Mouse (Mus musculus) left cerebral cortex, postnatal 4 days (tissue): ENCODE data around the gene Ttn. TPM values are rescaled to one million over a fixed set of nuclear protein-coding genes. Genes with fewer than 3 reads are reported as not detected.
A peak's percentile ranks its signal among the peaks of the same experiment; 100 is the strongest.

Experiments
- DNase-seq: peaks from one replicate; pipeline ENCODE4 v3.0.0-alpha.2; 2022
- intact Hi-C: fragments of 180-260 bp; cut with DNase I; formaldehyde crosslinking; loops from one replicate; pipeline ENCODE4 v1.15.1; 2025
- total RNA-seq, 2 experiments: library from RNA; stranded (reverse); gene quantifications; 2 replicates each; pipeline ENCODE4 v1.2.3; 2021

The Ttn gene
- total RNA-seq, 2 experiments from 2014 or later: 1.5 to 1.6 TPM

DNA sequence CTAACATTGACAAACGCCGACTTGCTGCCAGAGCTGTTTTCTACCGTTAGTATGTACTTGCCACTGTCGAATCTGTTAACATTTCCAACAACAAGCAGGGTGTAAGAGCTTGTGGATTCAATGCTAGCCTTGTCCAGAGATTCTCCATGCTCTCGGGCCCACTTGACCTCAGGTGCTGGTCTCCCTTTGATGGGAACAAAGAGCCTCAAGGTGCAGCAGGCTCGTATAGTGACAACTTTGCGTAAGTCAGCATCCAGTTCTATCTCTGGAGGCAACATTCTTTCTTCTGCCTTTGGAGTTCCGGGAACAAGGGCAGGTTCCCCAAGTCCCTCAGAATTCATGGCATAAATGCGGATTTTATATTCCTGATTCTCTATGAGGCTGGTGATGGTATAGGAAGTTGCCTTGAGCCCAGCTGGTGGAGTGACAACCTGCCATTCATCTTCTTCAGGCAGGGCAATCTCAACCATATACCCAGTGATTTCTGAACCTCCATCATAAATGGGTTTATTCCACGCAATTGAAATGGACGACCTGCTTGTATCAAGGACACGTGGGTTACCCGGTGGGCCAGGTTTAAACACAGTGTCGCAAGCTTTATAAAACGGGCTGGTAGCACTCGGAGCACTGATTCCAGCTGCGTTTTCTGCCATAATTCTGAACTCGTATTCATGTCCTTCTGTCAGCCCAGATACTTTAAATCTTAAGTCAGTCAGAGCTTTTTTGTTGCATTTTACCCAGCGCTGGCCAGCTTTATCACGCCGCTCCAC lies 232.8 kb downstream of the Ttn start:
- intact Hi-C loops: no loop called here
- no peak for DNase-seq

DNA sequence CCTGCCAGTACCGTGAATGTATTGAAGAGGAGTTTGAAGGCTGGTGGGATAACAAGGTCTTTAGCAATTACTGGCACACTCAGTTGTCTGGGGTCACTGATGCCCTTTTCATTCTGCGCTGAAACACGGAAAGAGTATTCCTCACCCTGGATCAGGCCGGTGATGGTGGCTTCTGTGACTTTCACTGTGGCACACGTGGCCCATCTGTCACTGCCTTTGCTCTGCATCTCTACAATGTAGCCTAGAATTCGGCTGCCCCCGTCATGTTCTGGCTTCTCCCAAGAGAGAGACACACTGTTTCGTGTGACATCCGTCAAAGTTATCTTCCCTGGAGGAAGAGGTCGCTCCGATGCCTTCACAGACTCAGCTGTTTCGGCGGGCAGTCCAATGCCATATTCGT lies 233.7 kb downstream of the Ttn start:
- DNase-seq: no peak
- intact Hi-C loops: no loop called here

DNA sequence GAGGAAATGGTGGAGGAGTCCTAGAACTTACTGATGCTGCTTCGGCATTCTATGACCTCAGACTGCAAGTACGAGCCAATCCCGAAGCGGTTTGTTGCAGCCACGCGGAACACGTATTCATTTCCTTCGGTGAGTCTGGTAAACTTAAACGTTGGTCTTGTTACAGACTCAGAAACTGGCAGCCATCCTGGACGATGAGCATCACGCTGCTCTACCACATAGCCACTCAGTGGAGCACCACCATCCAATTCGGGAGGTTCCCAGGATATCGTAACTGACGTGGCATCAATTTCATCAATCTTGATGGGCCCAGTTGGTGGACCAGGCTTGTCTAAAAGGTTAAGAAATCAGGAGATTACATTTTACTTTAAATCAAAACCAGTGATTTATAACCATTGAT lies 262.7 kb downstream of the Ttn start:
- intact Hi-C loops: no loop called here
- no peak for DNase-seq

DNA sequence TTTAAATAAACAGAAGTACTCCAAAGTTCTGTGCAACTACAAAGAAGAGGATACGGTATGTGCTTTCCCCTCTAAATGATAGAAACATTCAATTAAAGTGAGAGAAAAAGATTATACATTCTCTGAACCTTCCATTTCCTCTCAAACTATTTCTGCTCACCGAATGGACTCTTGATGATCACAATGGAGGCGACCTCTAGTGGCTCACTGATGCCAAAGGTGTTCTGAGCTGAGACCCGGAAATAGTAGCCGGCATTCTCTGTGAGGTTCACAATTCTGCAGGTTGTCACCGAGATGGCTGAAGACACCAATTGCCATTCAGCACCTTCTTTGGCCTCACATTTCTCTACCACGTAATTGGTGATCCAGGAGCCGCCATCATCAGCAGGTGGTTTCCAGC lies 267.4 kb downstream of the Ttn start:
- intact Hi-C loops: no loop called here

DNA sequence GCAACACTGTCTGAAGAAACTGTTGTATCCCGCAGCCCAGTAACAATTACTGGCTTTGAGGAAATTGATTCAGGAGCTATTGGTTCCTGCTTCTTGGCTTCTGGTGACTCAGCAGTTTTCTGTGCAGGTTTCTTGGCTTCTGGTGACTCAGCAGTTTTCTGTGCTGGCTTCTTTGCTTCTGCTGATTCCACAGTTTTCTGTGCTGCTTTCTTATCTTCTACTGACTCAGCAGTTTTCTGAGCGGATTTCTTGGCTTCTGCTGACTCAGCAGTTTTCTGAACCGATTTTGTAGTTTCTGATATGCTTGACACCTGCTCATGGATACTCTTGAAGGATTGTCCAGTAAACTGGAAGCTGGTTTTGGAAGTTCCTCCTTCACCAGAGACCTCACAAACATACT lies 273.8 kb downstream of the Ttn start:
- DNase-seq: no peak
- intact Hi-C loops: no loop called here

More for the DNA sequence above, 267.4 kb downstream of the Ttn start:
- no peak for DNase-seq

DNA sequence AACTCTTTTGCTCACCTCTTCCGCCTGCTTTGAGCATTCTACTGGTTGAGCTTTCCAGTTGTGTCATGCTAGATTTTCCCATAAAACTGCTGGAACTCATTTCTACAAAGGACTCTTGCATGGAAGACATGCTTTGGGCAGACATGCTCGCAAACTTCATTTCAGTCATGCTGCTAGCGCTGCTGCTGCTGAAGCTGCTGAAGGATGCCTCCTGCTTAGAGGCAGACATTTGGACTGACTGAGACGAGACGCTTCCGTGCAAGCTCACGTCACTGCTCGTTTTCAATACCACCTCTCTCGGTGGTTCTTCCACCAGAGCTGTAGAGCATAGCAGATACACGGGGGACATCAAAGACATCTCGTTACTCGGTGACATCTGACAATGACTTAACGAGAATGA lies 276.7 kb downstream of the Ttn start:
- no peak for DNase-seq
- intact Hi-C loops: no loop called here

DNA sequence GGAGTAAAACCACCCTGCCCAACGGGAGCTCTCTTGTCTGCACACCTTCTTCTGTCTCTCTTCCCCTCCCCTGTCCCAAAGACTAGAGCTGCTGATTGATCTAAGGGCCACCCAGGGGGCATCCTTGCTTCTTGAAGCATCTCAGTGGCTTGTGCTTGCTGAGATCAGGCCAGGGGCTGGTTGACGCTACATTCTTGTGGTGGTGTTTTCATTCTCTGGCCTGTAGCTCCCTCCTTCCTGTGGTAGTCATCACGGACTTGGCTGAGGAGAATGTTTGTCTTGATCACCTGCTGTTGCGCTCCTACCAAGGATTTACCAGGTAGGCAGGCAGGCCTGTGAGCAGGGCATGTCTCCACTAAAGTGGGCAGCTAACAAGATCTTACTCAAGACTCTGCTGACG lies 279.6 kb downstream of the Ttn start:
- intact Hi-C loops: no loop called here
- no peak for DNase-seq

DNA sequence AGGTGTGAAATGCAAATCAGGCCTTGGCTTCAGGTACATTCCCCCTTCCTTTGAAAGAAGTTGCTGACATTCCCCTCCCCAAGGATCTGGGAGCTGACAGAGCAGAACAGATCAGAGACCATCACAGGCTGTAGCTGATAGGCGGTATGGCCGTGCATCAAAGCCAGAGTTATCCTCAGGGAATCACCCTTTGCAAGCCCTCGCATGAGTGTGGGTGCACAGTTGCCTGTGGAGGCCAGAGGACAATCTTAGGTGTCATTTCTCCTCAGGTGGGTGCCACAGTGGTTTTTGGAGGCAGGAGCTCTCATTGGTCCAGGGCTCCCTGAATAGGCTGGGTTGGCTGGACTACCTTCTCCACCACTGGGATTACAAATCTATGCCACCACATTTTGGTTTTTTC lies 280.2 kb downstream of the Ttn start:
- DNase-seq: no peak
- intact Hi-C loops: no loop called here

DNA sequence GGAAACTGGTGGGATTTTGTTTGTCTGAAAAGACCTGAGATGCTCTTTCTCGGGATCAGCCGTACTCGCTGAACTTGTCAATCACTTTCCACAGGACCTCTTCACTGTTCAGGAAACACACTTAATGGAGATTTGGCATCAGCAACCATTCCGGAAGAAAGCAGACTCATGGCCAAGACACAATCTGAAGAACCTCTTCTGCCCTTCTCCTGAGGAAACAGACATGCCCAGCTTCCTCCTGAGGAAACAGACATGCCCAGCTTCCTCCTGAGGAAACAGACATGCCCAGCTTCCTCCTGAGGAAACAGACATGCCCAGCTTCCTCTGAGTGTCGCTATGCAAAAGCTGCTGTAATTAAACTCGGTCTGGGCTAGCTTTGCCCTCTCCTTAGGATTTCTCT lies 287.1 kb downstream of the Ttn start:
- intact Hi-C loops: no loop called here
- DNase-seq: no peak

DNA sequence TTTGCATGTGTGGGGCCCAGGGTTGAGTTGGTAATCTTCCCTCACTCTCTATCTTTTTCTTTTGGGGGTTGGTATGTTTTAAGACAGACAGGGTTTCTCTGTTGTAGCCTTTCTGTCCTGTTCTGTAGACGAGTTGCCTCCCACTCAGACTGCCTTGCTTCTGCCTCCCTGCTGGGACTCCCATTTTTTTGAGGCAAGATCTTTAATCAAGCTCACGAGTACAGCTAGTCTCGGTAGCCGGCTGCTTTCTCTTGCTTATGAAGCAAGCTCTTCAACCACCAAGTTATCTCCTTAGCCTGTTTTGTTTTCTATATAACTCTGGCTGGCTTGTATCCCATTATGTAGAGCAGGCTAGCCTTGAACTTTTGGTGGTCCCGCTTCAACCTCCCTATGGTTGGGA lies 288.6 kb downstream of the Ttn start:
- intact Hi-C loops: no loop called here
- no peak for DNase-seq

DNA sequence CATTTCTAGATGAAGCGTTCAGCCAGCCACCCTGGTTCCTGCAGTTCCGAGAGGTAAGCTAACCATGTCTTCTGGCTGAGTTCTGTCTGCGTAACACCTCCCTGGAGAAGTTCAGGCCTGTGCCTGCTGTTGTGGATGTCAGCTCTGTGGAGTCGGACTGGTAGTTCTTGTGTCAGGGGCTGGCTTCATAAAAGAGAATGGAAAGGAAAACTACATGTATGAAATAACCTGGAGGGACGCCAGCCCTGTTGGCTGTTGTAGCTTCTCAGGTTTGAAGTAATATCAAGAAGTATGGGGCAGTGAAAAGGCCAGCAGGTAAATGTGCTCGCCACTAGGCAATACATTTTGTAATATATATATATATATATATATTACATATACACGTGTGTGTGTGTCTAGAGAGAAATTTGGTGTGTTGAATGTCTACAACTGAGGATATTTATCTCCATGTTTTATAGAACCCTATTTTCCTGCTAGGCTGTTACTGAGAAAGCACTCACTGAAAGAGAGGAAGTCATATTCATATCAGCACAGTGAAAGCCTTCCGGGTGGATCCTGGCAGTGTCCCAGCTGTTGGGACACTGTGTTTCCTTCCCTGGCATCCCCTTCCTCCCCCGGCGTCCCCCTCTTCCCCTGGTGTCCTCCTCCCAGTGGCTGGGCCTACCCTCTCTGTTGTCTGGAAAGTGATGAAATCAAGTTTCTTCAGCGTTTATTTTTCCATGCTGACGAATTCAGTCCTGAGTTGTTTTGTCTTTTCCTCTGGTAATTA lies 291.7 kb downstream of the Ttn start:
- intact Hi-C loops: no loop called here
- DNase-seq: no peak

DNA sequence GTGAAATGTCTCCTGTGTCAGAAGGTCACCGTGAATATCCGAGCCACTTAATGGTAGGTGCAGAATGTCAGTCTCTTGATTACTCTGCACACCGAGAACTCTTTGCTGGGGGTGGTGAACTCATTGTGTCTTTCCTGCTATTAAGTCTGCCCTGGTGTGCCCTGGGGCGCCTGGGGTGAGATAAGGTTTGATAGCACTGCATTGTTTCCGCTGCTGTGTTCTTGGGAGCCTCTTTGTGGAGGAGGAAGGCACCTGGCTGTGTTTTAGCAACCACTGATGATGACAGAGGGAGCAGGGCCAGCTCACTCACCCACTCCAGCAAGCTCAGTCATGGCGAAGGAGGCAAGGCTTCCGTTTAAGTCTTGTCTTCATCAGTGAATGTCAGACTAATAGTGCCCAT lies 294.2 kb downstream of the Ttn start:
- intact Hi-C loops: no loop called here
- no peak for DNase-seq

DNA sequence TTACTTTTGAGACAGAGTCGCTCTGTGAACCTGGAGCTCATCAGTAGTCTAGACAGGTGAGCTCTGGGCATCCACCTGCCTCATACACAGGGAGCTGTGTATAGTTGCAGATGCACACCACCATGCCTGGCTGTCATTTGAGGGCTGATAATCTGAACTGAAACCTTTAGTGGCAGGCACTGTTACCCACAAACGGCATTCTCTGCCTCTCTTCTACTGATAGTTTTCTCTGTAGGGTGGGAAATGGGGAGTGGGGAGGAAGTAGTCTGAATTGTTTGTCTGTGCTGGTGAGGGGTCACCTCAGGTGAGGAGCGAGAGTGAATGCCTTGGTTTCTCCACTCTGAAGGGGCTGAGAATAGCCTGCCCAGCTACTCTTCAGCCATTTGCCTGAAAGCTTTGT lies 294.7 kb downstream of the Ttn start:
- intact Hi-C loops: no loop called here
- no peak for DNase-seq

DNA sequence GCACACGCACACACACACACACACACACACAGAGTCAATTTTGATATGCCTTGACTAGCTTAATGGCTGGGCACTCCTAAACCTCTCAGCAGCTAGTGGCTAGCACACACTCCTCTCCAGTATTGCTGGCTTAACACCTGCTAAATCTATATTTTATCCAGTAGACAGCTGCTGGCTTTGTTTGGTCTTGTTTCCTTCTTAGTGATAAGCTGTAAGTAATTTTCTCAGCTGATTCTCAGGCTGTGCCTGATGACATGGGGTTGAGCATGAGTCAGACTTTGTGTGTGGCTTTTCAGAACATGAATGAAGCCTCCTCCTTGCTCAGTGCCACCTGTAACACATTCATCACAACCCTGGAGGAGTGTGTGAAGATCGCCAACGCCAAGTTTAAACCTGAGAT lies 295.4 kb downstream of the Ttn start:
- intact Hi-C loops: no loop called here
- DNase-seq: no peak

DNA sequence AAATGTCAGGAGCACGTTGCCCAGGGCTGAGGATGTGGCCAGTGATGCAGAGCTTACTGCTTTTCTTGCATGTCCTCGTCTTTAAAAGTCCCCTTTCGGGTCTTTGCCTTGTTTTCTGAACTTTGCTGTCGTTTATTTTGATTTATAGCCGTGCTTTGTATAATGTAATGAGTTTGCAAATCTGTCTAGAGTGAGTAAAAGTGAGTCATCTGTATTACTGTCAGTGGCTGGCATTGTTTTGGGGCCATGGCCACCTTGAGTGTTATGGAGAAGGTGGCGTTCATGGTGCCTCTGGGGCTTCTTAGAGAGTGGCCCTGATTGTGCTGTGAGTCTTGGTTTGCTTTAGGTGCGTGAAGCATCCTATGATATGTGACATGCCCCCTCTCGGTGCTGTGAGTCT lies 300.0 kb downstream of the Ttn start:
- intact Hi-C loops: no loop called here
- no peak for DNase-seq

DNA sequence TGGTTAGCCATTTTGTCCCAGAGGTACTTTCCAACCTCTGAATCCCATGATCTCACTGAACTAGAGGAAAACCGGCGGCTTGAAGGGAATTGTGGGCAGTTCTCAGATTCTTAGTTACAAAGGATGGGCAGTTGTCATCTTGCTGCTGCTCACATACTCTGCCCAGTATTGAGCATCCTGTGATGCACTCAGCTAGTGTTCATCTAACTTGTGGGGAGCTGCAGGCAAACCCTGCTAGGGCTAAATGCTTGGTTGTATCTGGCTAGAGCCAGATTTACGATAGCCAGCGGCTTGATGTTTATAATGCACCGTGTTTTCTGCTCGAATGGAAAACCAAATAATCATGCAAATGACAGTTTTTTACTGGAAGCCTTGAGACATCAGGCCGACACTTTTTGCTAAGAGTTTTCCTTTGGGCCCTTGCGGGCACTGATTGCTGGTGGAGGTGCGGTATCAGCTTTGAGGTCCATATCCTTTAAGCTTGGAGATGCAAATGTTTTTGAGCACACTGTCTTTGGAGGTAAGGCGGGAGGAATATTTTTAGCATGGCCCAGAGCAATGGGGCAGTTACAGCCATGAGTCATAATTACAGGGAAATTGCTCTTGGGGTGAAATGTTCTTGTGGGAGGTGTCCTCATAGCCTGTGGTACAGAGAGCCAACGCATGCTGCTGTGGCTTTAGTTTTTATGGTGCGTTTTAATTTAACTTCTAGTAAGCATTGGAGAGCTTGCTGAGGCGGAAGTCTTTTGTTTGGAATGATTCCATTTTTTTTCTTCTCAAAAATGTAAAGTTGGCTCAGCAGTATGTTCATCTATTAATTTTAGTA lies 305.7 kb downstream of the Ttn start:
- intact Hi-C loops: no loop called here

DNA sequence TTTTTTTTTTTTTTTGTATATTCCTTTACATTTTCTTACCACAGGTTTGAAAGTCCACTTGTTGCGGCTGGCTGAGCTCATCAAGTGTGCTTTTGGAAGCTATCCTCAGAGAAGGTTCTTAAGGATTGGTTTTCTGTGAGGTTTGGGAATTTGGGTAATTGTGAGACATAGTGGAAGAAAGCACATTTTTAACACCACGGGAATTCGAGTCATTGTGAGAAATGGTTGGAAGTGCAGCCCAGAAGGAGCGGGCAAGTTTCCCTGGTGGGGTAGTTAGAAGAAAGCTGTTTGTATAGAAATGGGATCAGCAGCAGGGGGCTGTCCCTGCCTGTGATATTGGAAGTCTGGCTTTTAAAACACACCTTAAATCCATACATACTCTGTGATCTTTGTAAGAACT lies 306.4 kb downstream of the Ttn start:
- intact Hi-C loops: no loop called here
- no peak for DNase-seq

More for the DNA sequence above, 305.7 kb downstream of the Ttn start:
- no peak for DNase-seq

DNA sequence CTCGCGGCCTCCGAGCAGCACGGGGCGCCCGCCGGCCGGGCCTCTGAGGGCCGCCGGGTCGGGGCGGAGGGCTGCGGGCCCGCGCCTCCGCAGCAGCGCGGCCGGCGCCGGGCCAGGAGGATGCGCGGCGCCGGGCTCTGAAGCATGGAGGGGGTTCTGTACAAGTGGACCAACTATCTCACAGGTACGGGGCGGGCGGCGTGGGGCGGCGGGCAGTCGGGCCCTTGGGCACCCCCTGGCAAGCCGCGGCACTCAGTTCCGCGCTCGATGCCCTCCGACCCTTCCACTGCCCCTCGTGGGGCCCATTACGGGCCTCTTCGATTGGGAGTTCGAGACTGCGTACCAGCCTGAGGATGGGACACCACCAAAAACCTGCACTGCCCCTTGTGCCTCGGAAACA lies 306.9 kb downstream of the Ttn start:
- DNase-seq: peak; percentile 33
- intact Hi-C loops: no loop called here

DNA sequence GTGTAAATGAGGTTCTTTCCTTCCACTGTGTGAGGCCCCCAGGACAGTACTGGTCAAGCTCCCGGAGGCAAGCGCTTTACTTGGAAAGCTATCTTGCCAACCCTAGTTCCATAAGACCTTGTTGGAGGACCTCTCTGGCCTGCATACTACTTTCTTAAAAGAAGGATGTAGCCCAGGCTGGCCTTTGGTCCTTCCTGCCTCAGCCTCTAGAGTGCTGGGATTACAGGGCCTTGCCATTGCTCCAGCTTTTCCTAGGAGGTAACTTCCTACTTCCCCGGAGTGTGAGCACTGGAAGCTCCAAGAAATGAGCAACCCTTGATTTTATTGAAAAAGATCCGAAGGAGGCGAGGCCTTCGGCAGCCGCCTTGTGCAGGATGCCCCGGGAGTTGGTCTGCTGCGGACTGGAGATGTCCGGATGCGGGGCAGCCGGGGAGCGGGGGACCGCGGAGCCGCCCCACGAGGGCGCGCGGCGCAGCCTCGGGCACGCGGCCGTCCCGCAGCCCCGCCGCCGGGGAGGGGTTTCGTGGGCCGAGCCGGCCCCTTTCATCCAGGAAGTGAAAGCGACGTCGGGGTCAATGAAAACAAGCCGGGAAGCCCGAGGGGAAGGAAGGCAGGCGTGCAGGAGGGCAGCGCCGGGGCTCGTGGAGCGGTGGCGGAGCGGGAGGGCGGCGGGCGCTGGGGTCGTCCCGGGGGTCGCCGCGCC lies 307.5 kb downstream of the Ttn start, which contains the start of gene Plekha3:
Plekha3 (plus strand) TSS at position 557 of the 703 bp plus-strand sequence.
- peak; percentile 84 for DNase-seq
- intact Hi-C loops: no loop called here

DNA sequence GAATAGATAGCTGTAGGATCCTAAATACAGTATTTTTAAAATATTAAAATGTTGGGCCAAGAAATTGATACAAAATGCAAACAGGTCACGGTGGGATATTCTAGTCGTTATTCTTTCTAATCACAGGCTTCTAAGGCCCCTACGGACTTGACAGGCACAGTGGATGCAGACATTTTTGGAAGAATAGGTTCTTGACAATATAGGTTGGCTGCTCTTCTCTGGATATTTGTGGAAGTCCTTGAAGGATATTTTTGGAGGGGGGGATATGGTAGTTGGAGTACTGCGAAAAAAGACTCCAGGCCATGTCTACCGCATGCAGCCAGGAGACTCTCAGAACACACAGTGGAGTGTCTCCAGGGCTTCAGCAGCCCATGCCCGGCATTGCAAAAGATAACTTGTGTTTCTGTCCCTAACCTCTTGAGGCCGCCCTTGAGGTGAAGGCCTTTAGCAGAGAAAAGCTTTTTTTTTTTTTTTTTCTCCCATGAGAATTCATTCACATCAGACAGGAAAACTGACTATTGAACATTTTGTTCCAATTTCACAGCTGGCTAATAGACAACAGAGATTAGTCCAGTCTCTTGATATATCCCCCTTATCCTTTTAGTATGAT lies 308.8 kb downstream of the Ttn start:
- intact Hi-C loops: no loop called here

More for the DNA sequence above, 308.8 kb downstream of the Ttn start:
- DNase-seq: peak; percentile 47
